Mouse (Mus musculus): Measurements from ENCODE around the gene Clec2e.
"Not testable (repeated sequence)": the region's sequence is repeated elsewhere in the genome, so short reads cannot be mapped to it uniquely, and the experiment has no call there.

The Clec2e gene

GRCm38 (mm10) chr6:129100794-129101193 is at the start of gene Clec2e:
Gene Clec2e (minus strand): TSS chr6:129100913.
- DNase-seq, result not testable (repeated sequence)

DNA sequence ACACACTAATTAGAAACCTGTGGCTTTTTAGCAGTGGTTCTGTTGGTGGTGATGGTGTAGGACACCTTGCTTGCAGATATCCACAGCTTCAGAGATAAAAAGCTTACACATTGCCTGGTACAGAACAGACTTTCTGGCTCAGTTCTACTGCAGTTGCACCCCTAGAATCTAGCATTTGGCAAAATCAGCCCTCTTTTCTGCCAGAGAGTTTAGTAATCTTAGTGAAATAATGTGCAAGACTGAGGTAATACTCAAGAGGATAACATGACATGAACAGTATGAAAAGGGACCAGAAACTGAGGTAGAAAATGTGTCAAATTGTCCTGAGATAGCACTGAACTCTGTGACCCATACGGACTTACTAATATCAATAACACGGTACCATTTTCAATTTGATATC is 46.1 kb upstream of the Clec2e start:
- no peak for DNase-seq

GRCm38 (mm10) chr6:129132604-129133341 is 32.1 kb upstream of the Clec2e start:
- no peak for DNase-seq

DNA sequence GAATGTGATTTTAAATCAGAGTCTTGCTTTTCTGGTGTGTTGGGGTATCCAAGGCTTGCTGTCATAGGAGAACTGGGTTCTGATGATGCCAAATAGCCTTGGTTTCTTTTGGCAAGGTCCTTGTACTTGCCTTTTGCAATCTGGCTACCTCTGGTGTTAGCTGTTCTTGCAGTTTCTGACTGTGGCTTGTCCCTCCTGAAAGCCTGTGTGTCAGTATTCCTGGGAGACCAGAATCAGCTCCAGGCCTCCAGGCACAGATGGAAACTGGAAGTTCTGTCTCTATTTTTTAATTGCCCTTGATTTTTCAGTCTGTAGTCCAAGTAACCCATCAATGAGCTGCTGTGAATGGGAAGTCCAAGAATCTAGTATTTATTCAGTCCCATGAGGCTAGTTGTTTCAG is 26.1 kb upstream of the Clec2e start:
- DNase-seq, result no peak

DNA sequence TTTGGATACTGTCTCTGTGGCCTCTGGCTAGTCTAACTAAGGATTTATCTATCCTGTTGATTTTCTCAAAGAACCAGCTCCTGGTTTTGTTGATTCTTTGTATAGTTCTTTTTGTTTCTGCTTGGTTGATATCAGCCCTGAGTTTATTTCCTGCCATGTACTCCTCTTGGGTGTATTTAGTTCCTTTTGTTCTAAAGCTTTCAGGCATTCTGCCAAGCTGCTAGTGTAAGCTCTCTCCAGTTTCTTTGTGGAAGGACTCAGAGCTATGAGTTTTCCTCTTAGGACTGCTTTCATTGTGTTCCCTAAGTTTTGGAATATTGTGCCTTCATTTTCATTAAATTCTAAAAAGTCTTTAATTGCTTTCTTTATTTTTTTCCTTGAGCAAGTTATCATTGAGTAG is 23.8 kb upstream of the Clec2e start:
- DNase-seq, result not testable (repeated sequence)

DNA sequence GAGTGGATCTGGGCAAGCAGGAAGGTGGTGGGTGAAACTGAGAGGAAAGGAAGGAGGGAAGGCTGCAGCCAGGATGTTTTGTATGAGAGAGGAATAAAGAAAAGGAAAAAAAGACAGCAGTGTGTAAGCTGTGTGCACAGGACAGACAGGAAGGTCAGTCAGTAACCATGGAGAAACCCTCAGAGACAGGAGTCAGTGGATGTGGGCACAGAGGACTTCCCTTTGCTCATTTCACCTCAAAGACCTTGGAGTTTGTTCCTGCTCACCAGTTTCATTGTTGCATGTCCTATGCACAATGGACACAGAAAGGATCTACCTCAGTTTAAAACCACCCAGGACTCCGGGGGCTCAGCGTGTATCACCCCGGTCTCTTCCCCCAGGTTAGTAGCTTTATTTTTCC is 15.5 kb upstream of the Clec2e start:
- DNase-seq, result no peak

DNA sequence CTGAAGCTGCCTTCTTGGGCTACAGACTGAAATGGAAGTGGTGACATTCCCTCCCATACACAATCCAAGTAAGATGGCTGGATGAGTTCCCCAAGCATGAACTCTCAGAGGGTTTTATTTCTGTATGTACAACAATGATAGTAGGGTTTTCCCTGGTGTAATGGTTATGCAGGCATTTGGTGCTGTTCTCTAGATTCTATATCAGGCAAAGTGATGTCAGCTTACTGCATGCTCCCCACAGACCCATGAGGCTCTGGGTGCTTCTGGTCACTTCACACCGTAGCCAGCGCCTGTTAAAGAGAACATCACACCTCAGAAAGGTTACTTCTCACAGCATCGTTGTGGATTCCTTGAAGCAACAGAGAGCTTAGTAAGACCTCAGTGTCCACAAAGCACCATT is 13.5 kb upstream of the Clec2e start:
- not testable (repeated sequence) for DNase-seq

- DNase-seq, result no peak
These were observed 13.1 kb upstream of the Clec2e start for GRCm38 (mm10) chr6:129113769-129114168.

DNA sequence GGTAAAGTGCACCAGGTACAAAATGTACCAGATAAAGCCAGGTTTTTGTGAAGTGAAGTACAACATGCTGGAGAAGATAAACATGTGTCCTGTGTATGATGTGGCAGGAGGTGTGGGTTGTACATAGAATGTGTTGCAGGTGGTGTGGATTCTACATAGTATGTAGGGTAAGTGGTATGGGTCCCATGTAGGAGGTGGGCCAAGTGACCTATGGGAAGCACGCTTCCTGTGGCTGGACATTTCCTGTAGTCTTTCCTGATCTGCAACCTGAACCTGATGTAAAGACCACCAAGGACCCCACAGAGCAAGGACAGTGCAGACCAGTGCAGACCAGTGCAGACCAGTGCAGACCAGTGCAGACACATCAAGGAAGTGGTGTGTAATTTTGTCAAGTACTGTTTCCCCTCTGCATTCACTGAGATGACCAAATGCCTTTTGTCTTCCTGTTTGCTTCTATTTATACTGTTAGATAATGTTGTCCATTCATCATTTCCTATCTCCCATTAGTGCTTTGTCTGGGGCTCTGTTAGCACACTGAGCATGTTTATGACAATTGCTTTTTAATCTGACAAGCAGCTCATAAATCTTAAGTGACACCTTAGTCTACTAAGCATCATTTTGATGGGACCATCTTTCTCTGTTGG is 12.4 kb upstream of the Clec2e start:
- peak in 1 of 2 experiments; percentile 10 for DNase-seq

DNA sequence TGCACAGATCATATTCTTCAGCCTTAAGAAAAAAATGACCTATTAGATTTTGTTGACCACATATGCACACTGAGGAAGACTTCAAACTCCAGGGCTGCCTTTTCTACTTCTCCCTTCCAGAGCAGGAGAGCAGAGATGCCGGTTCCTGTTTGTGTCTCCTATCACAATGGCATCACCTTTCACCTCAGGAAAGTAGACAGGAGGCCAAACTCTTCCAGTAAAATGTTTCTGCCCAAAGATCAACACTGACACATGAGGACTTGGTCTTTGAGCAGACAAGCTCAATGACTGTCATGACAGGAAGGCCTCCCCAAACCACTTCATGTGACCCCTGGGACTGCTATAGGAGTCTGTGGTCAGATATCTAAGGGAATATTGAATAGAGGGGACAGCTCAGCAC is 11.8 kb upstream of the Clec2e start:
- DNase-seq, result peak in 1 of 2 experiments; percentile 42

- DNase-seq, result no peak
These were observed 7.2 kb upstream of the Clec2e start for GRCm38 (mm10) chr6:129107916-129108315.

DNA sequence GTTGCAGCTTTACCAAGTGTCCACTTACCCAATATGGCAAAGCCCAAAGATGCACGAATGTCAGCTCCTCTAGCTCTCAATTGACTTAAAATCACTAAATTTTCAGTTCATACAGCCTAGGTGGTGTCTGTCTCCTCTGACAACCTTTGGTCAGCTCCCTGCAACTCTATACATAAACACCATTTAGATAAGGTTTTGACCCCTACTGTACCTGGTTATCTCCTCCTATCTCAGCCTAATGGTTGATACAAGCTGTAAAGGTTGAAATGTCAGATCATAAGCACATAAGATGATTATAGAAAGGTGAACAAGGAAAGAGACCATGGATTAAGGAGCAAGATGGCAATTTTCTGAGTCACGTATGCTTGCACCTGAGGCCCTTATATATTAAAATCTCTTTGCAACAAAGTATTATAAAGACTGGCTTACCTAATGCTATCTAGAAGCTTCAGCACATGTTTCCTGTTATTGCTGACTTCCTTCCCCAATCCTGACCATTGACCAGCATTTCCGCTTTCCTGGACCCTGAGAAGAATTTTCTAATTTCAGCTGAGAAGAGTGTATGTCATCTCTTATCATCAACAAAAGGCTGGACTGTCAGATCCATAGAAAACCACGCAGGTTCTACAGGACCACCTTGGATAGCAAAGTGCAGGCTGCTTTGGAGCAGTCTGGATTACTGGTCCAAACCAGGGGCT is 2.3 kb upstream of the Clec2e start:
- no peak for DNase-seq

GRCm38 (mm10) chr6:129101604-129102003 is 891 bp upstream of the Clec2e start:
- no peak for DNase-seq

DNA sequence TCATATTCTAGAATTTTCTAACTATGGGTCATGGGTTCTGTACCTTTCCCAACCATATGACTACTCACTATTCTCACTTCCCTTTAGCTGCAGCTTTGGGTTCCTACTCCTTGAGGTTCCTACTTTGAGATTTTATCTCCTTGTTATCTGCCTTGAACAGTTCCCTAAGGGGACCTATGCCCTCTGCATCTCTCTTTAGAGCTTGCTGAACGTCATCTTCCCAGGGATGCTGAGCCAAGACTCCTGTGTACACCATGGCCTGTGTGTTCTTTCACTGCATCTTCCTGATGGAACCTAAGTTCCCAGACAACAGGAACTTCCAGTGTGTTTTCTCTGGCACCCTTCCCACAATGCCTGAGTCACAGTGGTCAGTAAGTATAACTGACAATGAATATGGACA is 2.8 kb downstream of the Clec2e start:
- peak; percentile 63 to 76 for DNase-seq

DNA sequence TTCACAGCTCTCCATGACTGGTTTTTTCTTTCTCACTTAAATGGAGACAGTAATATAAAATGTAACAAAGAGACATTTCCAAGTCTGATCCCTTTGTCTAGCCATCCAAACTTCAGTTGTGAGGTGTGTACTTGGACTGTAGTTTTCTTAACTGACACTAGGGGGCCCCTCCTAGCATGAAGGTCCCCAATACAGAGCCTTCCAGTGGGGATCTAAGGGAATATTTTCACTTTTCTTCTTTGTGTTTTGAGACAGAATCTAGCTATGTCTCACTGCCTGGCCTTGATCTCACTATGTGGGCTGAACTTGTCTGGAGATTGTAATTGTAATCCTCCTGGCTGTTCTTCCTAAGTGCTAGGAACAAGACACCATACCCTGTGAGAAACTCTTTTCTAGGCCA is 5.5 kb downstream of the Clec2e start:
- DNase-seq, result peak; percentile 43 to 71

DNA sequence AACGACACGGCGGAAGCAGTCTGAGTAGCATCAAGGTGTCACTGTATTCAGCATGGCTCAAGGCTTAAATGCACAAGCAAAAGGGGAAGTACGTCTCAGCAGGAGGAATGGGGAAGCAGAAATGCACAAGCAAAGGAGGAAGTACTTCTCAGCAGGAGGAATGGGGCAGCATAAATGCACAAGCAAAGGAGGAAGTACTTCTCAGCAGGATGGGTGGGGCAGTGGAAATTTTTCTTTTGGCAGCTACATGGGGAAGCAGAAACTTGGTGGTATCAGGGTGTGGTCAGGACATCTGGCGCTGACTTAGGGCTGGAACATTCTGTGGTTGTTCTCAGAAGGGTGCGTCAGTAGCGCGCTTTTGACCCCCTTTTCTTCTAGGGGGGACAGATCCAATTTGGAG is 12.1 kb downstream of the Clec2e start:
- DNase-seq, result not testable (repeated sequence)

- DNase-seq, result peak; percentile 51 to 80
These were observed 12.6 kb downstream of the Clec2e start for GRCm38 (mm10) chr6:129088161-129088560.

DNA sequence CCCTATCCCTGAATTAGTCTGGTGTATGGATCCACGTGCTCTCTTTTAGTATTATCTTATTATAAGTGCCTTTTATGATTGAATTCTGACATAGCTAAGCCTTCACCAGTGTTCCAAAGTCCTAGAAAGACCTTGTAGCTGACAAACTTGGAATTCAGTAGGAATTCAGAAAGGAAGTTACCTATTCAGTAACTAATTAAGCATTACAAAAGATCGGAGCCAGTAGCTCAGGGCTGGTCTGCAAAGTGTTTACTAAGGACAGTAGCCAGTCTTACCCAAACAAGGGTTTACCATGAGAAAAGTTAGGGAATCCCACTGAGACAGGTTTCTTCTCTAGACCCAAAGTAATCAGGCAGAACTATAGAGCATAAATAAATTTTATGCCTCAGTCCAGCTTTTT is 14.7 kb downstream of the Clec2e start:
- not testable (repeated sequence) for DNase-seq

GRCm38 (mm10) chr6:129085098-129085497 is 15.6 kb downstream of the Clec2e start:
- DNase-seq, result no peak

- DNase-seq, result peak; percentile 58 to 59
These were observed 33.7 kb downstream of the Clec2e start for GRCm38 (mm10) chr6:129066986-129067385.

DNA sequence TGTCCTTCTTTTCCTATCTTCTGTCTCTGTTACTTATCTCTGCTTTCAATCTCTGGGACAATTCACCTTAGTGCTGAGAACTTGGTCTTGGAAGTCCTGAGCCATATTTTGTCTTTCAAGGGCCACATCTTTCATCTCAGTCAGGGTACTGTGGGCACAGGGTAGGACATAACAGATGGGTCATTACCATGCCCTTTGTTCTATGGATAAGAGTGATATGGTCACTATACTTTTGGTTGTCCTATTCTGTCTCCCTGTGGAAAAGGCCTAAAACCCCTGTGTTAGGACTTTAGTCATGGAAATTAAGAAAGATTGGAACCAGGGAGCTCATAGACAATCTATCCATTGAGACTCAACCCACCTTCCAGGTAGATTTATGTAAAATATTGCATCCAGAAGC is 34.2 kb downstream of the Clec2e start:
- DNase-seq, result no peak

- no peak for DNase-seq
These were observed 34.9 kb downstream of the Clec2e start for GRCm38 (mm10) chr6:129065857-129066256.

DNA sequence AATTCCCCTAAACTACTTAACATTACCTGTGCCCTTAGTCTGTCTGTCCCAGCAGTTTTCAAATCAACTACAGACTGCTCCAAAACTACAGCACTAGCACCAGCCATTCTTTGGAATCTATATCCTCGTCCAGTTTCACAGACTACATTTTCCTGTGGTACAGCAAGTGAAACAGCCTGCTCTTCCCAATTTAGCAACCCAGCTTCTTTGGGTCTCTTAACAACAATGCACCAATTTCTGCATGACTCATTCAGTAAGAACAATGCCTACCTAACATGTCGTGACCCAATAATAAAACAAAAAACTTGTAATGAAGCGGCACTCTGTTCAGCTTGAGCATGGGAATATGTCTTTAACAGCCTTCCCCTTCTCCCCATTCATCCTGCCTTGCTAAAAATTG is 35.3 kb downstream of the Clec2e start:
- no peak for DNase-seq

DNA sequence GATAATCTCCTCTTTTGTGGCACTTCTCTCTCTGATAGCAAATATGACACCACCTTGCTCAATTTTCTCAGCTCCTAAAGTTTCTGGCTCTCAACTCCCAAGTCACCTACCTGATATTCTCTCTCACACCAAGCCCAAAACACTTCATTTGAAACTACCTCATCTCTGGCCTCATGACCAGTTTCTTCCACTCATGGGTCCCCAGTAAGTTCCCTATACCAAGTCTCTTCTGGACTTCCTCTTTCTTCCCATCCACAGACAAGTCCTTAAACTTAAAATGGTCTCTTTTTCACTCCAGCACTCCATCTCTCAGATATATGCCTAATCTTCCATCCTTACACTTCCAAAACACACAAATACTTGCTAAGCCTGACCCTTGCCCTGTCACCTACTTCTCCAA is 42.7 kb downstream of the Clec2e start:
- no peak for DNase-seq

All from kidney, postnatal 36 days (tissue).